Mouse (Mus musculus) G1E-ER4 (cell line): ENCODE measurements around the gene Tdgf1. TPM values are rescaled to one million over a fixed set of nuclear protein-coding genes. Genes with fewer than 3 reads are reported as not detected.

Experiments
- GATA1 ChIP-seq: IDR thresholded peaks from one replicate; pipeline ENCODE4 v1.8.0; 2012; ENCODE audit warnings: low read length, inconsistent platforms
- polyA plus RNA-seq: library from polyadenylated mRNA; stranded (reverse); fragments of >175 nt; gene quantifications from 2 replicates; pipeline ENCODE4 v1.2.3, GENCODE M21; 2012

Tdgf1 gene
- polyA plus RNA-seq, 1 experiment: not detected

- TF ChIP-seq GATA1: no peak
Measured at GRCm38 (mm10) chr9:110945343-110945742, 615 bp downstream of the Tdgf1 start.

DNA sequence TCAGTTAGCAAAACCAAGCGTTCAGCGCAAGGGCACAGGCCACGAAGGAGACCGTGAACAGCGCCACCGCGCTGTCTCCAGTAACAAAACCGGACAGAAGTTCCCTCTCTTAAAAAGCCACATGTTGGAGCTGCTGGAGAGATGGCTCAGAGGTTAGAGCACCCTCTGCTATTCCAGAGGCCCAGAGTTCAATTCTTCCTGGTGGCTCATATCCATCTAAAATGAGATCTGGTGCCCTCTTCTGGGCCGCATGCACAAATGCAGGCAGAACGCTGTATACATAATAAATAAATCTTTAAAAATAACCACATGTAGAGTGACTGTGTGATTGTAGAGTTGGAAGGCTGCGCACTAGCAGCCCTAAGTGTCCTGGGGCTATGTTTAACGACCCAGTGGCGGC lies 1.7 kb downstream of the Tdgf1 start:
- no peak for TF ChIP-seq GATA1

GRCm38 (mm10) chr9:110937506-110938490 lies 8.2 kb downstream of the Tdgf1 start:
- TF ChIP-seq GATA1: no peak

DNA sequence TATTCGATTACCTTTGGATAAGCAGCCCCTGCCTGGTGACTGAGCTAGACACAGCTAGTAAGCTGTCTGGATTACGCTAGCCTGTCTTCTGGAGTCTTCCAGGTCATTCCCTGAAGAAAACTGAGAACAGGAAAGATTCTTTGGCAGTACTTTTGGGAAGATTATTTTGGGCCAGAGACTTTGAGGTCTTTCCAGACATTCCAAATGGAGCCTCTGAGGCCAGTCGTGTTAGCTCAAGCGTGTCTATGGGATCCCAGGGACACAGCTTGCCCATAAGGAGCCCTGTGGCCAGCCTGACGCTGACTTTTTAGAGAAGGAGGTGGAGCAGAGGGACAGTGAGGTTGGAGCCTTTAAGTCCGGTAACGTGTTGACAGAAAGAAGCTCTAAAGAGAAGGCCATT lies 10.0 kb downstream of the Tdgf1 start:
- no peak for TF ChIP-seq GATA1

GRCm38 (mm10) chr9:110933850-110934437 lies 12.0 kb downstream of the Tdgf1 start:
- no peak for TF ChIP-seq GATA1

- no peak for TF ChIP-seq GATA1
Measured at GRCm38 (mm10) chr9:110931573-110931972, 14.4 kb downstream of the Tdgf1 start.

DNA sequence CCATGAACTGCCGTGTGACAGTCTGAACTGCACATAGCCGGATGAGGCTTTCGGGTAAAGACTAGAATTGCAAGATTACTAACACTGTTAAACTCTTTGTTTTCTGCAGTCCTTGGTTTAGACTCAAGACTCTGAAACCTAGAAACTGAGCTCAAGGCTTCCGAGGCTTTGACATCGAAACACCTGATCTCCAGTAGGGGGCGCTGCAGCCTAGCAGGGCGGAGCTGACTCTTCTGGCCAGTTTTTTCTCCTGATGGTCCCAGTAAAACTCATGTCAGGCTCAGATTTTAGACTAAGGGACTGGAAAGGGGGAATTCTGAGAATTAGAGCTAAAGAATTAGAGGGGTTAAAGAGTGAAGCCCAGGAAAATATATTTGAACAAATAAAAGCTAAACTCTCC lies 23.2 kb downstream of the Tdgf1 start:
- no peak for TF ChIP-seq GATA1

GRCm38 (mm10) chr9:110920665-110921419 lies 25.1 kb downstream of the Tdgf1 start:
- TF ChIP-seq GATA1: no peak

DNA sequence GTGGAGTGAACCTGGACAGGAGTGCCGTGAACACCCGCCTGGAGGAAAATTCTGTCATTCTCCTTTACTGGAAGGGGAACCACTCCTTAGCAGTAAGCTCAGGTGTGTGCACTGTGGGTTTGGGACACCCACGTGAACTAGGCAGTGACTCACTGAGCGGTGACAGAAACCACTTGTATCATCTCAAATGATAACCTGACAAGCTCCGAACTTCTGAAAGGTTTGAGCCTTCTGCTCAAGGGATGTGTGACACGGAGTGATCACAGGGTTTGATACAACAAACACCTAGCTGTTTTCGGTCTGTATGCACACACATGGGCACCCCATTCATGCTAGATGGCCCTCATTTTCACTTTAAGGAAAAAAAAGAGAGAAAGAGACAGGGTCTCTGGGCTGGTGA lies 29.2 kb downstream of the Tdgf1 start, which contains the start of gene Fam240a:
Gene Fam240a (minus strand): TSS at position 76 of the 400 bp plus-strand sequence.
- TF ChIP-seq GATA1: no peak

- TF ChIP-seq GATA1: no peak
Measured at GRCm38 (mm10) chr9:110915466-110915865, 30.5 kb downstream of the Tdgf1 start.

- no peak for TF ChIP-seq GATA1
Measured at GRCm38 (mm10) chr9:110914631-110915236, 31.2 kb downstream of the Tdgf1 start.

- TF ChIP-seq GATA1: no peak
Measured at GRCm38 (mm10) chr9:110909371-110909967, 36.5 kb downstream of the Tdgf1 start.

GRCm38 (mm10) chr9:110908631-110909016 lies 37.3 kb downstream of the Tdgf1 start:
- no peak for TF ChIP-seq GATA1

DNA sequence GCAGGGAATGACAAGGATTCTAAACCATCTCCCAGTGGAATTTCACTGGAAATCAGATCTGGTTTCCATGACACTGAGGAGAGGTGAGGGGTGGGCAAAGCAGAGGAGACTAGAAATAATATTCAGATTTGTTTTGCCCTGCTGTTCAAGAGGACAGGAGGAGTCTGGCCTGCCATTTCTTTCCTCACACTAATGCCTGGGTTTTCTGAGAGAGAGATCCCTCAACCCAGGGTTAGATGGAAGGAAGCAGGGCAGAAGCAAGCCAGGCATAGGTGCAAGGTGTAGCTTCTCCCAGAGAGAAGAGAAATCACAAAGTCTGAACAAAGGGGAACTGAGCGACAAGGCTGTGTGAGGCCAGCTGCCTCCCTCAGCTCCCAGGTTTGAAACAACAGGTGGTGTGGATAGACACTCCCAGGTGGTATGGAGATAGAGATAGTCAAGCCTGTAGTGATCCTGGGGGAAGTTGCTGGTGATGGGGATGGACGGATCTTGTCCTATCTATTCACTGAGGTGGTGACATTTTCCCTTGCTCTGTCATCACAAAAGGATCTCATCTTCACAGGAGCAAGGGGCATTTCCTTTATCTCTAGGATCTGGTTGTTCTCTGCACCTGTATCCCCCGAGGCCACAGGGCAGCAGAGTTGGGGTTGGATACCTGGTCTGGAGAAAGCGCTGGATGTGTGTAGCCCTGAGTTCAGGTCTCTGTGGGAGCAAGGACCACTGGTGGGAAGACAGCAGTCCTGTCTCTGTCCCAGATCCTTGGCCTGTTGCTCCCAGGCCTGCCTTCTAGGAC lies 37.9 kb downstream of the Tdgf1 start:
- no peak for TF ChIP-seq GATA1
